Mouse (Mus musculus) embryonic fibroblast, embryonic 13.5 days (primary cell): Measurements from ENCODE around the gene Polr1d.

Experiments
- CTCF ChIP-seq: IDR thresholded peaks from 2 replicates; pipeline ENCODE4 v1.5.1; 2011; ENCODE audit warnings: mild to moderate bottlenecking, control low read depth, low read length, moderate library complexity, borderline replicate concordance; ENCODE audit not compliant: insufficient read depth
- POLR2A ChIP-seq: IDR thresholded peaks from 2 replicates; pipeline ENCODE4 v1.6.1; 2011; ENCODE audit warnings: low read depth, mild to moderate bottlenecking, control low read depth, low read length, moderate library complexity

GRCm38 (mm10) chr5:147075103-147076025 is 1.5 kb upstream of the Polr1d start:
- TF ChIP-seq CTCF (no peak), POLR2A (no peak)
